Mouse (Mus musculus) left cerebral cortex, postnatal 4 days (tissue): ENCODE measurements at regions not wholly inside any gene's neighbourhood (a gene's known extent, or its start where the extent isn't known, plus 50 kb on each side); places are given as distances from the start of the nearest gene placed in this dataset.
A peak's percentile ranks its signal among the peaks of the same experiment; 100 is the strongest.

Experiments used
- DNase-seq: peaks from one replicate; pipeline ENCODE4 v3.0.0-alpha.2; 2022
- intact Hi-C: fragments of 180-260 bp; cut with DNase I; formaldehyde crosslinking; loops from one replicate; pipeline ENCODE4 v1.15.1; 2025

GRCm38 (mm10) chr1:73374531-73375375 lies 359.0 kb upstream of the Tnp1 start:
- intact Hi-C loops: no loop called here
- no peak for DNase-seq

- intact Hi-C loops: no loop called here
- no peak for DNase-seq
Observed at GRCm38 (mm10) chr1:73368222-73368621, 352.5 kb upstream of the Tnp1 start.

- no peak for DNase-seq
- intact Hi-C loops: no loop called here
Observed at GRCm38 (mm10) chr1:73365842-73366241, 350.1 kb upstream of the Tnp1 start.

- intact Hi-C loops: no loop called here
- no peak for DNase-seq
Observed at GRCm38 (mm10) chr1:73364300-73364683, 348.6 kb upstream of the Tnp1 start.

GRCm38 (mm10) chr1:73363549-73364299 lies 348.0 kb upstream of the Tnp1 start:
- peak; percentile 3 for DNase-seq

GRCm38 (mm10) chr1:73362122-73362521 lies 346.4 kb upstream of the Tnp1 start:
- peak; percentile 44 for DNase-seq
- intact Hi-C loops: no loop called here

More at GRCm38 (mm10) chr1:73363549-73364299, 348.0 kb upstream of the Tnp1 start:
- intact Hi-C loops: no loop called here

GRCm38 (mm10) chr1:73361300-73361699 lies 345.6 kb upstream of the Tnp1 start:
- intact Hi-C loops: no loop called here
- no peak for DNase-seq

GRCm38 (mm10) chr1:73354447-73354846 lies 338.7 kb upstream of the Tnp1 start:
- no peak for DNase-seq
- intact Hi-C loops: no loop called here

- intact Hi-C loops: no loop called here
- no peak for DNase-seq
Observed at GRCm38 (mm10) chr1:73348476-73348875, 332.8 kb upstream of the Tnp1 start.

- intact Hi-C loops: no loop called here
- no peak for DNase-seq
Observed at GRCm38 (mm10) chr1:73344587-73344986, 328.9 kb upstream of the Tnp1 start.

GRCm38 (mm10) chr1:73341911-73342310 lies 326.2 kb upstream of the Tnp1 start:
- no peak for DNase-seq
- intact Hi-C loops: no loop called here

- intact Hi-C loops: no loop called here
- no peak for DNase-seq
Observed at GRCm38 (mm10) chr1:73337401-73337800, 321.7 kb upstream of the Tnp1 start.

- no peak for DNase-seq
- intact Hi-C loops: no loop called here
Observed at GRCm38 (mm10) chr1:73309556-73309955, 293.8 kb upstream of the Tnp1 start.

GRCm38 (mm10) chr1:73308420-73308819 lies 292.7 kb upstream of the Tnp1 start:
- intact Hi-C loops: no loop called here
- DNase-seq: no peak

GRCm38 (mm10) chr1:73307194-73307593 lies 291.5 kb upstream of the Tnp1 start:
- DNase-seq: no peak
- intact Hi-C loops: no loop called here

GRCm38 (mm10) chr1:73299978-73300688 lies 284.4 kb upstream of the Tnp1 start:
- no peak for DNase-seq
- intact Hi-C loops: no loop called here

- intact Hi-C loops: no loop called here
- DNase-seq: no peak
Observed at GRCm38 (mm10) chr1:73285342-73285741, 269.6 kb upstream of the Tnp1 start.

GRCm38 (mm10) chr1:73274480-73274879 lies 258.8 kb upstream of the Tnp1 start:
- DNase-seq: peak; percentile 17

GRCm38 (mm10) chr1:73270787-73271391 lies 255.2 kb upstream of the Tnp1 start:
- no peak for DNase-seq
- intact Hi-C loops: loop anchor here (5.0 kb wide), 1 partner anchor 394 kb away; no protein-coding TSS in a partner anchor

More at GRCm38 (mm10) chr1:73274480-73274879, 258.8 kb upstream of the Tnp1 start:
- intact Hi-C loops: loop anchor here (5.0 kb wide), 1 partner anchor 397 kb away; no protein-coding TSS in a partner anchor

- intact Hi-C loops: no loop called here
- no peak for DNase-seq
Observed at GRCm38 (mm10) chr1:73269051-73269755, 253.5 kb upstream of the Tnp1 start.
